Mouse (Mus musculus) fat pad, adult 2 months (tissue): ENCODE data around the gene Hmgn2.

ENCODE experiments used
- DNase-seq: peaks from one replicate; pipeline ENCODE4 v3.0.0-alpha.2; 2011; ENCODE audit warnings: low read depth, low spot score; ENCODE audit errors: extremely low read depth

Gene Hmgn2

GRCm38 (mm10) chr4:133980496-133980895 lies 12.0 kb upstream of the Hmgn2 start:
- no peak for DNase-seq

- DNase-seq, result no peak
Observed at GRCm38 (mm10) chr4:133978021-133978711, 9.7 kb upstream of the Hmgn2 start.

GRCm38 (mm10) chr4:133971741-133972140 lies 3.3 kb upstream of the Hmgn2 start:
- DNase-seq, result no peak

- no peak for DNase-seq
Observed at GRCm38 (mm10) chr4:133970876-133971275, 2.4 kb upstream of the Hmgn2 start.

GRCm38 (mm10) chr4:133970196-133970595 lies 1.7 kb upstream of the Hmgn2 start:
- no peak for DNase-seq

- DNase-seq, result no peak
Observed at GRCm38 (mm10) chr4:133969114-133969770, 792 bp upstream of the Hmgn2 start.

- DNase-seq, result no peak
Observed at GRCm38 (mm10) chr4:133967866-133968149, 642 bp downstream of the Hmgn2 start.

- DNase-seq, result no peak
Observed at GRCm38 (mm10) chr4:133967138-133967865, 1.1 kb downstream of the Hmgn2 start.

GRCm38 (mm10) chr4:133966271-133966940 lies 2.0 kb downstream of the Hmgn2 start:
- DNase-seq, result no peak

GRCm38 (mm10) chr4:133962566-133962965 lies 5.9 kb downstream of the Hmgn2 start:
- DNase-seq, result no peak

GRCm38 (mm10) chr4:133958884-133959283 lies 9.6 kb downstream of the Hmgn2 start:
- no peak for DNase-seq

GRCm38 (mm10) chr4:133956358-133956757 lies 12.1 kb downstream of the Hmgn2 start:
- DNase-seq, result no peak

GRCm38 (mm10) chr4:133946736-133947135 lies 21.7 kb downstream of the Hmgn2 start:
- DNase-seq, result no peak

- DNase-seq, result peak; percentile 100
Observed at GRCm38 (mm10) chr4:133943791-133944190, 24.7 kb downstream of the Hmgn2 start.

GRCm38 (mm10) chr4:133942679-133943078 lies 25.8 kb downstream of the Hmgn2 start:
- DNase-seq, result no peak

- no peak for DNase-seq
Observed at GRCm38 (mm10) chr4:133941576-133941975, 26.9 kb downstream of the Hmgn2 start.

- DNase-seq, result peak; percentile 98
Observed at GRCm38 (mm10) chr4:133940386-133941260, 27.8 kb downstream of the Hmgn2 start.

GRCm38 (mm10) chr4:133938077-133938476 lies 30.4 kb downstream of the Hmgn2 start:
- no peak for DNase-seq

GRCm38 (mm10) chr4:133931785-133932184 lies 36.7 kb downstream of the Hmgn2 start:
- DNase-seq, result no peak

GRCm38 (mm10) chr4:133931349-133931748 lies 37.1 kb downstream of the Hmgn2 start:
- DNase-seq, result no peak

- no peak for DNase-seq
Observed at GRCm38 (mm10) chr4:133929278-133929670, 39.2 kb downstream of the Hmgn2 start.
